Mouse (Mus musculus): ENCODE measurements around the gene Slc39a11. TPM values are rescaled to one million over a fixed set of nuclear protein-coding genes. Genes with fewer than 3 reads are reported as not detected.

Gene Slc39a11
- polyA plus RNA-seq, 1 experiment from 2014 or later, result 22.4 TPM

- CTCF ChIA-PET, result interaction anchor here (0.5 to 5.2 kb wide), 23 partner anchors 11 to 511 kb away, joined by 3 to 30 read pairs (median 3); partner anchors contain the start of gene Sstr2
- ATAC-seq (peak; percentile 52), DNase-seq (ENCODE audit: low read depth, low spot score) (peak; percentile 77)
- POLR2A ChIA-PET, result interaction anchor here (0.6 to 1.2 kb wide), 5 partner anchors 35 to 352 kb away, joined by 3 to 4 read pairs (median 3); partner anchors contain the start of gene Slc39a11
- TF ChIP-seq CTCF (IDR thresholded peaks at IDR 0.05), result no peak
- in situ Hi-C loops (cut with MboI; ENCODE audit: low pct_unique_long_range_greater_than_20kb), result loop anchor here (5.0 kb wide), 4 partner anchors 120 to 515 kb away; no protein-coding TSS in a partner anchor
- H3K27me3 ChIP-seq, result no peaks in the 10 kb centered on the region
Observed at GRCm38 (mm10) chr11:113296912-113297625, 352.8 kb downstream of the Slc39a11 start.

- no peaks in the 10 kb centered on the region for H3K27me3 ChIP-seq
- POLR2A ChIA-PET, result interaction anchor here (1.1 to 1.2 kb wide), 2 partner anchors 118 to 353 kb away, joined by 3 read pairs; partner anchors contain the start of gene Slc39a11
- CTCF ChIA-PET, result interaction anchor here (0.8 to 5.2 kb wide), 12 partner anchors 15 to 512 kb away, joined by 3 to 30 read pairs (median 12); partner anchors contain the start of gene Sstr2
- no peak for ATAC-seq
- in situ Hi-C loops (cut with MboI; ENCODE audit: low pct_unique_long_range_greater_than_20kb), result loop anchor here (5.0 kb wide), 4 partner anchors 119 to 516 kb away; no protein-coding TSS in a partner anchor
- DNase-seq (ENCODE audit: low read depth, low spot score), result peak; percentile 22
- peak; percentile 93 for TF ChIP-seq CTCF (IDR thresholded peaks at IDR 0.05)
Observed at GRCm38 (mm10) chr11:113296162-113296561, 353.7 kb downstream of the Slc39a11 start.

GRCm38 (mm10) chr11:113294518-113294917, 355.4 kb downstream of the Slc39a11 start:
- in situ Hi-C loops (cut with MboI; ENCODE audit: low pct_unique_long_range_greater_than_20kb), result no loop called here
- ChIA-PET POLR2A (no interaction called here), CTCF (interaction anchor here (0.7 to 5.2 kb wide), 2 partner anchors 119 to 324 kb away, joined by 3 to 30 read pairs; partner anchors contain the start of gene Sstr2)
- no peaks in the 10 kb centered on the region for H3K27me3 ChIP-seq
- TF ChIP-seq CTCF (IDR thresholded peaks at IDR 0.05), result no peak
- DNase-seq (ENCODE audit: low read depth, low spot score), result no peak
- ATAC-seq, result no peak

- no peaks in the 10 kb centered on the region for H3K27me3 ChIP-seq
- CTCF ChIA-PET, result interaction anchor here (0.8 to 2.2 kb wide), 3 partner anchors 11 to 118 kb away, joined by 3 to 4 read pairs (median 3); no protein-coding TSS in a partner anchor
- in situ Hi-C loops (cut with MboI; ENCODE audit: low pct_unique_long_range_greater_than_20kb), result no loop called here
- no peak for DNase-seq (ENCODE audit: low read depth, low spot score)
- TF ChIP-seq CTCF (IDR thresholded peaks at IDR 0.05), result no peak
- POLR2A ChIA-PET, result interaction anchor here (0.6 kb wide), 1 partner anchor 339 kb away, joined by 5 read pairs; no protein-coding TSS in a partner anchor
- no peak for ATAC-seq
Observed at GRCm38 (mm10) chr11:113292906-113293614, 356.8 kb downstream of the Slc39a11 start.

- in situ Hi-C loops (cut with MboI; ENCODE audit: low pct_unique_long_range_greater_than_20kb), result no loop called here
Observed at GRCm38 (mm10) chr11:113291781-113292714, 357.8 kb downstream of the Slc39a11 start.

GRCm38 (mm10) chr11:113290911-113291310, 359.0 kb downstream of the Slc39a11 start:
- POLR2A ChIA-PET, result no interaction called here
- in situ Hi-C loops (cut with MboI; ENCODE audit: low pct_unique_long_range_greater_than_20kb), result no loop called here
- DNase-seq (ENCODE audit: low read depth, low spot score) (no peak), ATAC-seq (no peak)
- H3K27me3 ChIP-seq, result no peaks in the 10 kb centered on the region
- CTCF ChIA-PET, result interaction anchor here (2.2 kb wide), 1 partner anchor 114 kb away, joined by 4 read pairs; no protein-coding TSS in a partner anchor
- TF ChIP-seq CTCF (IDR thresholded peaks at IDR 0.05), result no peak

More at GRCm38 (mm10) chr11:113291781-113292714, 357.8 kb downstream of the Slc39a11 start:
- TF ChIP-seq CTCF (IDR thresholded peaks at IDR 0.05), result no peak
- ChIA-PET CTCF (interaction anchor here (0.8 to 2.2 kb wide), 3 partner anchors 10 to 117 kb away, joined by 3 to 4 read pairs (median 3); no protein-coding TSS in a partner anchor), POLR2A (interaction anchor here (0.7 kb wide), 1 partner anchor 317 kb away, joined by 3 read pairs; no protein-coding TSS in a partner anchor)
- DNase-seq (ENCODE audit: low read depth, low spot score) (no peak), ATAC-seq (peak; percentile 3)
- H3K27me3 ChIP-seq, result no peaks in the 10 kb centered on the region

- no peak for TF ChIP-seq CTCF (IDR thresholded peaks at IDR 0.05)
- no peak for ATAC-seq
- POLR2A ChIA-PET, result no interaction called here
- in situ Hi-C loops (cut with MboI; ENCODE audit: low pct_unique_long_range_greater_than_20kb), result no loop called here
- H3K27me3 ChIP-seq, result no peaks in the 10 kb centered on the region
- CTCF ChIA-PET, result no interaction called here
- no peak for DNase-seq (ENCODE audit: low read depth, low spot score)
Observed at GRCm38 (mm10) chr11:113284951-113285741, 364.7 kb downstream of the Slc39a11 start.

- H3K27me3 ChIP-seq, result no peaks in the 10 kb centered on the region
- ChIA-PET POLR2A (no interaction called here), CTCF (no interaction called here)
- ATAC-seq, result no peak
- in situ Hi-C loops (cut with MboI; ENCODE audit: low pct_unique_long_range_greater_than_20kb), result no loop called here
- TF ChIP-seq CTCF (IDR thresholded peaks at IDR 0.05), result no peak
- DNase-seq (ENCODE audit: low read depth, low spot score), result no peak
Observed at GRCm38 (mm10) chr11:113283376-113283811, 366.5 kb downstream of the Slc39a11 start.

- no peaks in the 10 kb centered on the region for H3K27me3 ChIP-seq
- TF ChIP-seq CTCF (IDR thresholded peaks at IDR 0.05), result no peak
- in situ Hi-C loops (cut with MboI; ENCODE audit: low pct_unique_long_range_greater_than_20kb), result no loop called here
- no peak for DNase-seq (ENCODE audit: low read depth, low spot score)
- ChIA-PET POLR2A (no interaction called here), CTCF (no interaction called here)
- ATAC-seq, result no peak
Observed at GRCm38 (mm10) chr11:113278238-113278637, 371.6 kb downstream of the Slc39a11 start.
